Comparison of ENCODE assay signal across 8 mouse cellular contexts in the genomic region with DNA sequence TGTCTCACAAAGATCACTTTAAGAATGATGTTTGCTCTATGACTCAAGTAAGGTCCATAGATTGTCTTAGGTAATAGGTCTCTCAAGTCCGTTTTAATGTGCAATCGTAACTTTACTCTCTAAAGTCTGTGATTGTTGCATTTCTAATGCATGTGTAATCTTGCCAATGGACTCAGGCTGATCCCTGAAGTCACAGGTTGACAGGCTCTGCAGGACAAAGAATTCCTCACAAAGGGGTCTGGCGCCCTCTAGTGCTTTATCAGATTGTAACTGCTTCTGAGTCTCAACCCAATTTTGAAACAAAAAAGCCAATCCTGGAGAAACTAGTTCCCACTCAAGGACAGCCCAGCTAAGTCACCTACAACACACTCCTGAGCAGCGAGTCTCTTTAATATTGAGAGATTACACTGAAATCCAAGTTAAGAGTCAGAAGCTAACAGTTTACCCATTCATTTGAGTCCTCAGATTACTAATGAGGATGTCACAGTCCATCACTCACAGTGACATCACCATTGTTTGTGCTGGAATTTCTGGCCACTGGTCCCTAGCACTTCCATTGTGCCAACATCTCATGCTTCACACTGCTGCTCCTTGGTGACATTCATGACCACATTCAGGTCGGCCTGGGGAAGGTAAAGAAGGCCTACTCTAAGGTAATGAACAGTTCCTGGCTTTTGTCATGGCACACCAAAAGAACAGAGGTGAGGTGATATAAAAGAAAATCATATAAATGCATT. TPM values are rescaled to one million over a fixed set of nuclear protein-coding genes. Genes with fewer than 3 reads are reported as not detected.
DNase-seq lines count a peak whose midpoint lies in the region; ATAC-seq and TF ChIP-seq lines count a peak whose summit lies in the region.

No protein-coding gene starts in this region.

- TF ChIP-seq CTCF in thymus, adult 2 months (IDR thresholded peaks at IDR 0.05; ENCODE audit: borderline replicate concordance, control insufficient read depth, extremely low read depth, insufficient read depth, low read length, poor library complexity), result no peak
- TF ChIP-seq CTCF in left cerebral cortex, adult 2 months (IDR thresholded peaks at IDR 0.05), result peak; percentile 91
- TF ChIP-seq CTCF in small intestine, adult 2 months (IDR thresholded peaks at IDR 0.05; ENCODE audit: extremely low read depth, insufficient read length, insufficient replicate concordance, low read depth, low read length), result peak; percentile 59; the same call in 1 of the 2 replicates

- H3K4me2 ChIP-seq in midbrain, embryonic 13.5 days (replicated peaks), result no peak overlapping the region

- H3K36me3 ChIP-seq in thymus, adult 2 months (ENCODE audit: control insufficient read depth, insufficient read depth, low read length), result no peaks in the 10 kb centered on the region
- H3K36me3 ChIP-seq in midbrain, embryonic 13.5 days, result no peaks in the 10 kb centered on the region
- no peaks in the 10 kb centered on the region for H3K36me3 ChIP-seq in small intestine, adult 2 months (ENCODE audit: control insufficient read depth, insufficient read depth, low read length)

- H3K4me3 ChIP-seq in thymus, adult 2 months (ENCODE audit: control insufficient read depth, insufficient read depth, low read length), result no peak overlapping the region
- no peak overlapping the region for H3K4me3 ChIP-seq in left cerebral cortex, adult 2 months
- no peak overlapping the region for H3K4me3 ChIP-seq in midbrain, embryonic 13.5 days (replicated peaks)
- no peak overlapping the region for H3K4me3 ChIP-seq in small intestine, adult 2 months (ENCODE audit: low read depth, low read length)

- no peak overlapping the region for H3K27ac ChIP-seq in thymus, adult 2 months (ENCODE audit: control insufficient read depth, insufficient read depth, low read length)
- no peak overlapping the region for H3K27ac ChIP-seq in left cerebral cortex, adult 2 months
- no peak overlapping the region for H3K27ac ChIP-seq in midbrain, embryonic 13.5 days
- H3K27ac ChIP-seq in small intestine, adult 2 months (ENCODE audit: insufficient read depth, low read depth, low read length), result no peak overlapping the region

- DNase-seq in thymus, adult 2 months, result peak; percentile 51
- DNase-seq in thymus, adult 18-20 months, result no peak
- DNase-seq in cerebellum, adult 9-11 months, result peak; percentile 63
- peak; percentile 15 to 66 for DNase-seq in frontal cortex, postnatal 10 days (ENCODE audit: low spot score in 2 of 2)
- DNase-seq in induced T-regulatory cell, adult 2 months (ENCODE audit: low read depth), result peak; percentile 73
- peak; percentile 65 to 74 for DNase-seq in left cerebral cortex, adult 2 months (ENCODE audit: extremely low spot score in 1 of 2, low spot score in 2 of 2)

- no peaks in the 10 kb centered on the region for H3K27me3 ChIP-seq in thymus, adult 2 months (ENCODE audit: control insufficient read depth, insufficient read depth, low read length)
- no peaks in the 10 kb centered on the region for H3K27me3 ChIP-seq in midbrain, embryonic 13.5 days
- H3K27me3 ChIP-seq in small intestine, adult 2 months (ENCODE audit: control insufficient read depth, insufficient read depth, low read length), result no peaks in the 10 kb centered on the region

- H3K4me1 ChIP-seq in thymus, adult 2 months (replicated peaks; ENCODE audit: control insufficient read depth, insufficient read depth, low read length), result no peaks in the 10 kb centered on the region
- H3K4me1 ChIP-seq in midbrain, embryonic 13.5 days (replicated peaks), result no peaks in the 10 kb centered on the region; the same call in 1 of the 2 replicates
- H3K4me1 ChIP-seq in small intestine, adult 2 months (ENCODE audit: control insufficient read depth, insufficient read depth, insufficient read length, low read length), result no peaks in the 10 kb centered on the region

- ATAC-seq in midbrain, embryonic 13.5 days, result peak; percentile 79

- 23% methylated on average over 5 of the region's 5 CpGs for WGBS in thymus, adult 2 months
- WGBS in midbrain, embryonic 13.5 days, result 14% methylated on average over 5 of the region's 5 CpGs
- 12% methylated on average over 5 of the region's 5 CpGs for WGBS in small intestine, adult 2 months

- H3K9ac ChIP-seq in midbrain, embryonic 13.5 days (replicated peaks), result no peak overlapping the region

- intact Hi-C loops in left cerebral cortex, adult 2 months (cut with DNase I), result loop anchor here (1.0 to 2.0 kb wide), 2 partner anchors 768 to 1610 kb away; no protein-coding TSS in a partner anchor

- H3K9me3 ChIP-seq in midbrain, embryonic 13.5 days, result no peaks in the 10 kb centered on the region

- no peak for TF ChIP-seq POLR2A in thymus, adult 2 months (IDR thresholded peaks at IDR 0.05; ENCODE audit: control insufficient read depth, extremely low read depth, insufficient read depth, low read length, poor library complexity)
- no peak for TF ChIP-seq POLR2A in small intestine, adult 2 months (IDR thresholded peaks at IDR 0.05; ENCODE audit: low read depth, low read length)

RNA-seq across cellular contexts. Expression of a gene that starts 19.9 kb away (rescaled TPM):
- polyA plus RNA-seq in thymus, adult 2 months (2012; rRNA removed), result 14.6 and 15.6 TPM in 2 replicates
- 10 to 100 TPM; 15.4 to 15.6 TPM for total RNA-seq in left cerebral cortex, adult 2 months (2021)
- 3.6 and 4.0 TPM in 2 replicates for polyA plus RNA-seq in midbrain, embryonic 13.5 days (2015; fragmentation: Nextera tagmentation; extraction: Ambion mirVana)
- polyA plus RNA-seq in small intestine, adult 2 months (2012; rRNA removed), result 2.4 and 3.5 TPM in 2 replicates

RNA-seq across cellular contexts. Expression of a gene that starts 58.2 kb away (rescaled TPM):
- 8.2 and 9.3 TPM in 2 replicates for polyA plus RNA-seq in thymus, adult 2 months (2012; rRNA removed)
- total RNA-seq in left cerebral cortex, adult 2 months (2021), result 1 to 10 TPM; 2.5 to 3.3 TPM
- 4.5 and 4.6 TPM in 2 replicates for polyA plus RNA-seq in midbrain, embryonic 13.5 days (2015; fragmentation: Nextera tagmentation; extraction: Ambion mirVana)
- 1.9 and 6.1 TPM in 2 replicates for polyA plus RNA-seq in small intestine, adult 2 months (2012; rRNA removed)

Comparison
In these comparisons a context has a peak if more than half of its experiments do, and no peak if none do; other contexts are left out.
1. DNase-seq: peak in thymus, adult 2 months (single experiment), cerebellum, adult 9-11 months (single experiment), frontal cortex, postnatal 10 days (2 of 2), induced T-regulatory cell, adult 2 months (single experiment) and left cerebral cortex, adult 2 months (2 of 2); none in thymus, adult 18-20 months (0 of 2).